Mouse (Mus musculus): ENCODE results near the gene Raver1.

Raver1 gene

DNA sequence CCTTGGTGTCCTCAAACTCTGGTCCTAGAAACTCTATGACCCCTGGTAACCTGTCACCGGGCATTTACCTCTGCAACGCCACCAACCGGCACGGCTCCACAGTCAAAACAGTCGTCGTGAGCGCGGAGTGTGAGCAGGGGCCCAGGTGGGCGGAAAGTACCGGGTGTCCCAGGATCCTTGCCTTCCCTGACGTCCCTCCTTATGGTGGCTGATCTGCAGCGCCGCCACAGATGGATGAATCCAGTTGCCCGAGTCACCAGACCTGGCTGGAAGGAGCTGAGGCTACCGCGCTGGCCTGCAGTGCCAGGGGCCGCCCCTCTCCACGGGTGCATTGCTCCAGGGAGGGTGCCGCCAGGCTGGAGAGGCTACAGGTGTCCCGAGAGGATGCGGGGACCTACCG is 55.1 kb downstream of the Raver1 start:
- no peak for DNase-seq

DNA sequence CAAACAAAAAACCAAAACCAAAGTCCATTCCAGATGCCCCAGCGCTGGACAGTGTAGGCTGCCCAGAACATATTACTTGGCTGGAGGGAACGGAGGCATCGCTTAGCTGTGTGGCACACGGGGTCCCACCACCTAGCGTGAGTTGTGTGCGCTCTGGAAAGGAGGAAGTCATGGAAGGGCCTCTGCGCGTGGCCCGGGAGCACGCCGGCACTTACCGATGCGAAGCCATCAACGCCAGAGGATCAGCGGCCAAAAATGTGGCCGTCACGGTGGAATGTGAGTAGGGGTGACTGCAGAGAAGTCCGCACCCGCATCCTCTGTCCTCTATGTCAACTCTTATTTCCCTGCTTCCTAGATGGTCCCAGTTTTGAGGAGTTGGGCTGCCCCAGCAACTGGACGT is 55.6 kb downstream of the Raver1 start:
- no peak for DNase-seq

DNA sequence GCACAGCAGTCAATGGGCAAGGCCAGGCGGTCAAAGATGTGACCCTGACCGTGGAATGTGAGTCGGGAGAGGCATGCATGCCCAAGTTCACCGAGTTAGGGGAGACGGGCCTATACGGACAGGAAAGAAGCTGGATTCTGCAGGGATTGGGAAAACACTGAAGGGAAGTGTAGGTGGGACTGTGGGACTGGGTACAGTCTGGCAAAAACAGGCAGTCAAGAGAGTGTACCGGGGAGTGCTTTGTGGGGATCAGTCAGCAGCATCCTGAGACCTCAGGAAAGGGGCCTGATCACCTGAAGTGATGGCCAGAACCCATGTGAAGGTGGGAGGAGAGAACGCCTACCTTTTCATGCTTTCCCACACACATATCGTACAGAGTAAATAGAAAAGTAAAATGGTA is 56.2 kb downstream of the Raver1 start:
- no peak for DNase-seq

DNA sequence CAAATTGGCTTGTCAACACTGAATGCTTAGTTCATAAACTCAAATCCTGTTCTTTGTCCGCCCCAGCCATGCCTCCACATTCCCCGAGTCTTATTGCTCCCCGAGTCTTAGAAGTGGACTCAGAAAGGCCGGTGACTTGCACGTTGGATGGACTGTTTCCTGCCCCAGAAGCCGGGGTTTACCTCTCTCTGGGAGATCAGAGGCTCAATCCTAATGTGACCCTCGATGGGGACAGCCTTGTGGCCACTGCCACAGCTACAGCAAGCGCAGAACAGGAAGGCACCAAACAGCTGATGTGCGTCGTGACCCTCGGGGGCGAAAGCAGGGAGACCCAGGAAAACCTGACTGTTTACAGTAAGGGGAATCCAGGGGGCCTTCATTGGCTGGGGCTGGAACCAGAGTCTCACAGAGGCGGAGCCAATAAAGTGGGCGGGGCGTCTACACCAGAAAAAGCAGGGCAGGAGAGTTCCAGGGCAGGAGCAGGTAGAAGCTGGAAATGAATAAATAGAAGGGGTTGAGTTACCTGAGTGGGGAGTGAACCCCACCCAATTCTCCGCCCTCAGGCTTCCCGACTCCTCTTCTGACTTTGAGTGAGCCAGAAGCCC is 57.2 kb downstream of the Raver1 start:
- DNase-seq, result no peak

DNA sequence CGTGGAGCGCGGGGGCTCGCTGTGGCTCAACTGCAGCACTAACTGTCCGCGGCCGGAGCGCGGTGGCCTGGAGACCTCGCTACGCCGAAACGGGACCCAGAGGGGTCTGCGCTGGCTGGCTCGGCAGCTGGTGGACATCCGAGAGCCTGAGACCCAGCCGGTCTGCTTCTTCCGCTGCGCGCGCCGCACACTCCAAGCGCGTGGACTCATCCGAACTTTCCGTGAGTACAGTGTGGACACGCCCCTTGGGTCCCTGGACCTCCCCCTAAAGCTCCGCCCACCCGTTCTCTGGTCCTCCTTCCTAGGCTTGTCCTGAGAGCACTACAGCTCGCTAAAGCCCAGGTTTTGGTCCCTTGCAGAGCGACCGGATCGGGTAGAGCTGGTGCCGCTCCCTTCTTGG is 58.7 kb downstream of the Raver1 start:
- DNase-seq, result peak; percentile 83

- DNase-seq, result no peak
Observed at GRCm38 (mm10) chr9:21032491-21032890, 59.3 kb downstream of the Raver1 start.

DNA sequence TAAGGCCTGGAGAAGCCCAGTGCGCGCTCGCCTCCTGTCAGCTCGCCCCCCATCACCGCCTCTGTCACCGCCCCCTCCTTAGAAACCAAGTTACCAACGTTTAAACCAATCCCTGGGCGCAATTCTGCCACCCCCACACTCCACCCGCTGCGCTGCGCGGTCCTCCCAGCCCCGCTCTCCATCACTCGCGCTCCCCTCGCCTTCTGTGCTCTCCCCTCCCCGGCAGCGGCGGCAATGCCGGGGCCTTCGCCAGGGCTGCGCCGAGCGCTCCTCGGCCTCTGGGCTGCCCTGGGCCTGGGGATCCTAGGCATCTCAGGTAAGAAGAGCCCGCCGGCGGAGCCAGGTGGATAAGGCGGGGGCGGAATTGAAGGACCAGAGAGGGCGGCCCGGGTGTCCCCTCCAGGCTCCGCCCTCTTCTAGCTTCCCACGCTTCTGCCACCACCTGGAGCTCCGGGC is 59.9 kb downstream of the Raver1 start, which contains the start of gene Icam5:
Gene Icam5 (plus strand): TSS at position 178 of the 456 bp plus-strand sequence.
- DNase-seq, result peak; percentile 89

DNA sequence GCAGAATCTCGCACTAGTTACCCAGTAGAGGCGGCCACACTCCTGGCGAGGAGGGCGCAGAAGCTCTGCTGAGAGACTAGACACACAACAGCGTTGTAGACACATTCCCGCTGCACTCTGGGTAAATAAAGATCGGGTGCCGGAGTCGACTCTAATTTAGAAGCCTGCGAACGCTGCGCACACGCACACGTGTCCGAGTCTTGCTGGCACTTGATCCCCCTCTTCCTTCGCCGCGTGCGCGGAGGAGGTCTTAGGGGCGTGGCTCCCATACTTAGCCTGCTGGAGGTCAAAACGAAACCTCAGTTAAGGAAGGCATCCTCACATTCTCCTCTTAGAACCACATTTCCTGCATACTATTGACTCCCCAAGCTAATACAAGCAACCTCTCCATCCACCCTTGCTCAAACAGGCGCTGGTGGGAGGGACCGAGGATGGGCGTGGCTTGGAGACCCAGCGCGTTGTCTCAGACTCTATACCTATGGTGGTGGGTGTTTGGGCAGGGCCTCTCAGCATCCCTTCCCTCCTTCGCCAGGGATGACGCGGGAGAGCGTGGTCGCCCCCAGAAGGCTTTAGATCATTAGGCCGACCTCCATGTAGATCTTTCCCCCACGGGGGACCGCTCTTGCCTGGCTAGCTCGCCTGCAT is 60.4 kb downstream of the Raver1 start:
- peak; percentile 87 for DNase-seq

- peak; percentile 90 for DNase-seq
Observed at GRCm38 (mm10) chr9:21030781-21031250, 61.0 kb downstream of the Raver1 start.

GRCm38 (mm10) chr9:21030055-21030600 is 61.7 kb downstream of the Raver1 start:
- no peak for DNase-seq

- peak; percentile 72 for DNase-seq
Observed at GRCm38 (mm10) chr9:21029291-21030054, 62.3 kb downstream of the Raver1 start, which contains the start of gene Icam4. Gene Icam4, plus strand, starts transcription at chr9:21029373.

DNA sequence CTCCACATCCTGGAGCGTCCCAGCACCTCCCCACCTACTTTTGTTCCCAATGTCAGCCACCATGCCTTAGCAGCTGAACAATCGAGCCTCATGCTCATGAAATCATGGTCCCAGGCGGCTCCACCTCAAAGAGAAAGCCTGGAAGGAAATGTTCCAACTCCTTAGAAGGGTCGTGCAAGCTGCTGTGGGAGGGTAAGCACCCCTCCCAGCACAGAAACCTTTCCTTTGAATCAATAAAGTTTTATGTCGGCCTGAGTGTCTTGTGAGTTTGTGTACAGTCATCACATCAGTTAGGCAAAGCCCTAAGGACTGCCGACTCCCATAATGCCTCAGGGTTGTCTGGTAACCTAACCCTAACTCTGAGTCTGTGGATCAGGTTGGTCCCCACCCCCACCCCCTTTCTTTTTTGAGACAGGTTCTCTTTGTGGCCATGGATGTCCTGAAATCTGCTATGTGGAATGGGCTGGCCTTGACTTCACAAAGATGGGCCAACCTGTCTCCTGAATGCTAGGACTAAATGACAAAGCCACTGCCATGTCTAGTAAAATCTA is 63.2 kb downstream of the Raver1 start:
- no peak for DNase-seq

DNA sequence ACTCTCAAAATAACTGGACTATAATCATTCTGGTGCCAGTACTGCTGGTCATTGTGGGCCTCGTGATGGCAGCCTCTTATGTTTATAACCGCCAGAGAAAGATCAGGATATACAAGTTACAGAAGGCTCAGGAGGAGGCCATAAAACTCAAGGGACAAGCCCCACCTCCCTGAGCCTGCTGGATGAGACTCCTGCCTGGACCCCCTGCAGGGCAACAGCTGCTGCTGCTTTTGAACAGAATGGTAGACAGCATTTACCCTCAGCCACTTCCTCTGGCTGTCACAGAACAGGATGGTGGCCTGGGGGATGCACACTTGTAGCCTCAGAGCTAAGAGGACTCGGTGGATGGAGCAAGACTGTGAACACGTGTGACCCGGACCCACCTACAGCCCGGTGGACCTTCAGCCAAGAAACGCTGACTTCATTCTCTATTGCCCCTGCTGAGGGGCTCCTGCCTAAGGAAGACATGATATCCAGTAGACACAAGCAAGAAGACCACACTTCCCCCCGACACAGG is 64.0 kb downstream of the Raver1 start:
- DNase-seq, result no peak

DNA sequence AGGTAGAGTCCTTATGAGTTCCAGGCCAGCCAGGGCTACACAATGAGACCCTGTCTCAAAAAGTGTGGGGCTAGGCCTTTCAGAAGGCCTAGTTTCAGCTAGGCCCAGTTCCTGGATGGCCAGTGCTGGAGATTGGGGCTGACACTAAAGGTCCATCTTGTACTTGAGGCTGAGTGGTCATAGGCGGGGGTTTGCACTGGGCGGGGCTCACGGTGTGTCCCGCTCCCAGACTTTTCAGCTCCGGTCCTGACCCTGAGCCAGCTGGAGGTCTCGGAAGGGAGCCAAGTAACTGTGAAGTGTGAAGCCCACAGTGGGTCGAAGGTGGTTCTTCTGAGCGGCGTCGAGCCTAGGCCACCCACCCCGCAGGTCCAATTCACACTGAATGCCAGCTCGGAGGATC is 65.0 kb downstream of the Raver1 start:
- DNase-seq, result no peak

GRCm38 (mm10) chr9:21025258-21025810 is 66.5 kb downstream of the Raver1 start:
- DNase-seq, result no peak
